Mouse (Mus musculus): ENCODE results near the gene Boc.

GRCm38 (mm10) chr16:44550843-44551242 is 7.9 kb downstream of the Boc start:
- TF ChIP-seq CTCF (IDR thresholded peaks at IDR 0.05; ENCODE audit: low read depth, low read length) (no peak), POLR2A (IDR thresholded peaks at IDR 0.05; ENCODE audit: borderline replicate concordance, low read depth, low read length) (no peak)

Measured in bone marrow macrophage, adult 2 months (primary cell).